Mouse (Mus musculus) layer of hippocampus, postnatal 36 days (tissue): ENCODE results near the gene Cd3eap. TPM values are rescaled to one million over a fixed set of nuclear protein-coding genes. Genes with fewer than 3 reads are reported as not detected.

Source experiments
- DNase-seq, 2 experiments: peaks; one replicate each; pipeline ENCODE4 v3.0.0; 2022
- microRNA-seq, 2 experiments: library from miRNA; unstranded; fragments of <30 nt; microRNA quantifications; one replicate each; pipeline ENCODE4 v1.2.0; 2021
- total RNA-seq, 2 experiments: library from RNA; stranded (reverse); gene quantifications; 2 replicates each; pipeline ENCODE4 v1.2.3; 2021

Cd3eap gene
- total RNA-seq, 2 experiments from 2014 or later = 17.6 to 19.4 TPM

- no peak for DNase-seq
Measured at GRCm38 (mm10) chr7:19306819-19307738, 52.2 kb downstream of the Cd3eap start.

Small RNA genes lying within 50 kb of the gene (microRNA-seq; reads per million reads assigned to microRNA genes)
- 0 reads per million in 2 experiments for gene Mir343

Other genes with a start within 250 kb of the Cd3eap start
- gene Gm4969, start 241.1 kb downstream of the Cd3eap start, total RNA-seq = under 1 TPM; 0.40 to 0.43 TPM
- gene Fbxo46, start 239.6 kb downstream of the Cd3eap start, total RNA-seq = 10 to 100 TPM; 14.2 to 14.3 TPM
- gene Qpctl, start 210.2 kb downstream of the Cd3eap start, total RNA-seq = 10 to 100 TPM; 18.1 to 18.6 TPM
- 10 to 100 TPM; 79.1 to 79.2 TPM for gene Snrpd2, start 209.8 kb downstream of the Cd3eap start, total RNA-seq
- 1 to 10 TPM in 1 of 2 experiments, under 1 TPM in 1; 0.62 to 1.9 TPM for gene Gipr, start 193.4 kb downstream of the Cd3eap start, total RNA-seq
- 100 to 1,000 TPM; 145 to 149 TPM for gene Eml2, start 183.1 kb downstream of the Cd3eap start, total RNA-seq
- gene Gpr4, start 146.9 kb downstream of the Cd3eap start, total RNA-seq = 1 to 10 TPM; 2.4 to 2.5 TPM
- 10 to 100 TPM; 40.5 to 40.8 TPM for gene Opa3, start 131.1 kb downstream of the Cd3eap start, total RNA-seq
- 10 to 100 TPM; 15.2 to 21.2 TPM for gene Vasp, start 87.7 kb downstream of the Cd3eap start, total RNA-seq
- under 1 TPM; 0.20 to 0.33 TPM for gene Ppm1n, start 79.4 kb downstream of the Cd3eap start, total RNA-seq
- gene Rtn2, start 76.9 kb downstream of the Cd3eap start, total RNA-seq = 10 to 100 TPM; 89.7 to 91.3 TPM
- 10 to 100 TPM; 12.6 to 18.8 TPM for gene Fosb, start 49.4 kb downstream of the Cd3eap start, total RNA-seq
- gene Ercc1, start 14.7 kb downstream of the Cd3eap start, total RNA-seq = 10 to 100 TPM; 44.4 to 53.4 TPM
- 1 to 10 TPM; 6.0 to 7.0 TPM for gene Ppp1r13l, start 266 bp upstream of the Cd3eap start, total RNA-seq
- 10 to 100 TPM; 36.2 to 37.1 TPM for gene Ercc2, start 22.5 kb upstream of the Cd3eap start, total RNA-seq
- gene Klc3, start 44.6 kb upstream of the Cd3eap start, total RNA-seq = 1 to 10 TPM; 3.1 to 3.4 TPM
- gene Ckm, start 45.3 kb upstream of the Cd3eap start, total RNA-seq = under 1 TPM in 1 of 2 experiments, not detected in 1; 0.27 TPM
- 100 to 1,000 TPM in 1 of 2 experiments, 10 to 100 TPM in 1; 90.6 to 102 TPM for gene Mark4, start 99.3 kb upstream of the Cd3eap start, total RNA-seq
- gene Exoc3l2, start 103.8 kb upstream of the Cd3eap start, total RNA-seq = under 1 TPM; 0.18 to 0.20 TPM
- gene Bloc1s3, start 148.9 kb upstream of the Cd3eap start, total RNA-seq = 1 to 10 TPM; 6.8 to 6.9 TPM
- gene Trappc6a, start 148.9 kb upstream of the Cd3eap start, total RNA-seq = 10 to 100 TPM; 19.8 to 21.5 TPM
- under 1 TPM; 0.37 to 0.48 TPM for gene Nkpd1, start 158.4 kb upstream of the Cd3eap start, total RNA-seq
- gene Ppp1r37, start 203.6 kb upstream of the Cd3eap start, total RNA-seq = 100 to 1,000 TPM; 113 to 120 TPM
- gene Zfp296, start 217.8 kb upstream of the Cd3eap start, total RNA-seq = under 1 TPM; 0.33 to 0.75 TPM
- 10 to 100 TPM; 44.2 to 46.1 TPM for gene Gemin7, start 218.1 kb upstream of the Cd3eap start, total RNA-seq
- 100 to 1,000 TPM in 1 of 2 experiments, 10 to 100 TPM in 1; 90.1 to 103 TPM for gene Clasrp, start 245.0 kb upstream of the Cd3eap start, total RNA-seq